Mouse (Mus musculus) E14TG2a.4 (cell line): Measurements from ENCODE around the gene Aldh1l2.

Experiments used
- CTCF ChIP-seq: conservative IDR thresholded peaks from 2 replicates; pipeline ENCODE4 v1.5.1; 2014; ENCODE audit warnings: low read length
- NANOG ChIP-seq: IDR thresholded peaks from 2 replicates; pipeline ENCODE4 v1.6.1; 2014; ENCODE audit warnings: borderline replicate concordance, low read length, mixed read lengths
- POU5F1 ChIP-seq: IDR thresholded peaks from 2 replicates; pipeline ENCODE4 v1.6.1; 2014; ENCODE audit warnings: low read length, borderline replicate concordance

DNA sequence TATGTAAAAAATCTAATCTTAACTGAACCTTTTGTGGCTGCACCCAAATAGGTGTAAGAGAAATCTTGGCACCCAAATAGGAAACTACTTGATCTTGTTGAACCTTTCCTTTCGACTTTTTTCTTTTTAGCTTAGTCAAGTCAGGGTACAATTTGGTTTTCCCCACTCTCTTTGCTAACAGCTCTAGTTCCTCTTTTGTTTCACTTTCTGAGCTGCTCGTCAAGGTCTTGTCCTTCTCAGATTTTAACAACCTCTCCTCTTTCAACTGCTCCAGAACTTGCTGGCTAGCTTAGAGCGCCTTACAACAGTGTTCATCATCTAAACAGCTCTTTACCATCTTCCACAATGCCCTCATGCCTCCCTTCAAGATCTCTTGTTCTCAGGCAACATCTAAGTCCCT lies 76.4 kb downstream of the Aldh1l2 start:
- TF ChIP-seq CTCF (no peak), NANOG (no peak), POU5F1 (no peak)
